Comparison of ENCODE assay signal across 10 mouse cellular contexts in the genomic region with DNA sequence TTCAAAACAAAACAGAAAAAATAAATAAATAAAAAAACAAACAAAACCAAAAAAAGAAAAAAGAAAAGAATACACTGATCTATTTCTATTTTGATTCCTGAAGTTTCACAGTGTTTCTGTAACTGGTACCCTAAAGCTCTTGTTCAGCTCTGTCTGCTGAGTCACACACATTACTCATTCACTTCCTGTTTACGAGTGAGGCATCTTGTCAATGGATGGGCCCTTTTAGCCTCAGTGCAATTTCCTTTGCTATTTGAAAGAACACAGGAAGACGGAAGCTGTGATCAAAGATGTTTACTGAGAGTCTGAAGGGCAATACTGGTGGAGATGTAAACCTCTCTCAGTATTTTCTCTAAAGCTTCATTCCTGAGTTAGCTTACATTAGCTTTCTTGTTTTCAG. TPM values are rescaled to one million over a fixed set of nuclear protein-coding genes. Genes with fewer than 3 reads are reported as not detected.
DNase-seq lines count a peak whose midpoint lies in the region; ATAC-seq lines count a peak whose summit lies in the region.
"Had no signal": no experiment of that assay in that cellular context is flagged by ENCODE, and none has a peak within 500 bp of the region (broad histone marks: within the 10 kb centered on the region; RNA-seq: fewer than 3 reads in every experiment).

No protein-coding gene starts in this region.

- no peaks in the 10 kb centered on the region for H3K9me3 ChIP-seq in hindbrain, embryonic 14.5 days (ENCODE audit: control insufficient read depth, low read length)
- H3K9me3 ChIP-seq: hindbrain, embryonic 12.5 days had no signal

- no peaks in the 10 kb centered on the region for H3K4me1 ChIP-seq in hindbrain, embryonic 14.5 days (replicated peaks; ENCODE audit: control insufficient read depth, insufficient read depth, low read length)
- H3K4me1 ChIP-seq: hindbrain, embryonic 12.5 days had no signal

- no peak overlapping the region for H3K27ac ChIP-seq in hindbrain, embryonic 14.5 days
- H3K27ac ChIP-seq: hindbrain, embryonic 12.5 days had no signal

- no peaks in the 10 kb centered on the region for H3K36me3 ChIP-seq in hindbrain, embryonic 14.5 days (replicated peaks; ENCODE audit: control insufficient read depth, insufficient read depth)
- H3K36me3 ChIP-seq: hindbrain, embryonic 12.5 days had no signal

- H3K9ac ChIP-seq in hindbrain, embryonic 14.5 days: no peak overlapping the region
- H3K9ac ChIP-seq: hindbrain, embryonic 12.5 days had no signal

- no peak overlapping the region for H3K4me3 ChIP-seq in hindbrain, embryonic 14.5 days (replicated peaks; ENCODE audit: low read length)
- H3K4me3 ChIP-seq: hindbrain, embryonic 12.5 days had no signal

- DNase-seq in kidney, adult 9 months: peak; percentile 24
- DNase-seq in kidney, postnatal 10 days: no peak
- DNase-seq in CD4-positive helper T cell, adult 2 months (ENCODE audit: low read depth, low spot score): peak; percentile 55
- DNase-seq in ZHBTc4 (ENCODE audit: low read depth, low spot score): peak; percentile 3
- peak; percentile 67 for DNase-seq in lung, postnatal 36 days
- DNase-seq in urinary bladder, postnatal 4 days (ENCODE audit: low spot score in 2 of 2): no peak
- DNase-seq in neural tube, embryonic 10.5 days (ENCODE audit: extremely low spot score, low spot score): no peak
- DNase-seq in hindbrain, embryonic 14.5 days (ENCODE audit: low spot score): no peak
- DNase-seq: kidney, postnatal 4 days had no signal

- H3K27me3 ChIP-seq in hindbrain, embryonic 14.5 days (ENCODE audit: control insufficient read depth, insufficient read depth, low read length): no peaks in the 10 kb centered on the region
- H3K27me3 ChIP-seq: hindbrain, embryonic 12.5 days had no signal

- 72% methylated on average over 2 of the region's 2 CpGs for WGBS in hindbrain, embryonic 14.5 days

- H3K4me2 ChIP-seq in hindbrain, embryonic 14.5 days (replicated peaks): no peak overlapping the region
- H3K4me2 ChIP-seq: hindbrain, embryonic 12.5 days had no signal

- ATAC-seq in hindbrain, embryonic 14.5 days (ENCODE audit: low FRiP score): no peak

RNA-seq across cellular contexts. Expression of a gene that starts 34.1 kb away (rescaled TPM):
- 811 and 934 TPM in 2 replicates for polyA plus RNA-seq in hindbrain, embryonic 14.5 days (2014; fragmentation: Nextera tagmentation; extraction: Ambion mirVana)

Comparison
In these comparisons a context has a peak if more than half of its experiments do, and no peak if none do; other contexts are left out.
1. DNase-seq: peak in kidney, adult 9 months (single experiment), CD4-positive helper T cell, adult 2 months (single experiment), ZHBTc4 (single experiment) and lung, postnatal 36 days (single experiment); none in kidney, postnatal 10 days (single experiment), urinary bladder, postnatal 4 days (0 of 2), neural tube, embryonic 10.5 days (single experiment) and hindbrain, embryonic 14.5 days (single experiment).